Mouse (Mus musculus) liver, embryonic 16.5 days (tissue): ENCODE results near the gene Cntrl. TPM values are rescaled to one million over a fixed set of nuclear protein-coding genes. Genes with fewer than 3 reads are reported as not detected.

Experiments used
- ATAC-seq: fragments of 200-750 bp; cut with Nextera tagmentation; 2 replicates; pipeline ENCODE4 v1.8.0; 2017; ENCODE audit warnings: low read depth, mild to moderate bottlenecking, moderate number of reproducible peaks, moderate library complexity
- H3K27ac ChIP-seq: fragments of 300-500 bp; sonication (generic); 2 replicates; pipeline ENCODE4 v1.5.1; 2014; ENCODE audit warnings: mild to moderate bottlenecking, low read length
- H3K27me3 ChIP-seq: fragments of 300-500 bp; sonication (generic); 2 replicates; pipeline ENCODE4 v1.6.1; 2014; ENCODE audit warnings: low read depth, low read length, mixed read lengths; ENCODE audit not compliant: control insufficient read depth, insufficient read depth
- H3K36me3 ChIP-seq: fragments of 300-500 bp; sonication (generic); 2 replicates; pipeline ENCODE4 v1.6.1; 2014; ENCODE audit warnings: mild to moderate bottlenecking; ENCODE audit not compliant: control insufficient read depth, insufficient read depth
- H3K4me1 ChIP-seq: fragments of 300-500 bp; sonication (generic); 2 replicates; pipeline ENCODE4 v1.6.1; 2014; ENCODE audit warnings: low read depth, low read length, mixed read lengths; ENCODE audit not compliant: control insufficient read depth
- H3K4me2 ChIP-seq: fragments of 300-500 bp; sonication (generic); 2 replicates; pipeline ENCODE4 v1.6.1; 2014; ENCODE audit warnings: low read depth, low read length, mixed read lengths
- H3K4me3 ChIP-seq: fragments of 300-500 bp; sonication (generic); 2 replicates; pipeline ENCODE4 v1.5.1; 2014; ENCODE audit warnings: low read depth, mild to moderate bottlenecking, low read length
- H3K9ac ChIP-seq: fragments of 300-500 bp; sonication (generic); 2 replicates; pipeline ENCODE4 v1.6.1; 2014; ENCODE audit warnings: low read depth, low read length
- H3K9me3 ChIP-seq: fragments of 300-500 bp; sonication (generic); replicated peaks from 2 replicates; pipeline ENCODE4 v1.6.1; 2016; ENCODE audit warnings: low read length; ENCODE audit not compliant: control insufficient read depth
- WGBS: fragments of 180-500 bp; shearing (Covaris S2); extraction: QIAGEN DNeasy Blood & Tissue Kit; methylation state at CpG from one replicate; pipeline ENCODE4 v1.1.7; 2014; ENCODE audit not compliant: insufficient replicate concordance; 5-methylcytosine and 5-hydroxymethylcytosine counted together
- polyA plus RNA-seq: library from polyadenylated mRNA; unstranded; fragments of >200 nt; fragmentation: Nextera tagmentation; extraction: Ambion mirVana; gene quantifications from 2 replicates; pipeline ENCODE4 v1.2.1, GENCODE M21; 2015

The Cntrl gene
- polyA plus RNA-seq, 1 experiment from 2014 or later = 7.9 TPM

DNA sequence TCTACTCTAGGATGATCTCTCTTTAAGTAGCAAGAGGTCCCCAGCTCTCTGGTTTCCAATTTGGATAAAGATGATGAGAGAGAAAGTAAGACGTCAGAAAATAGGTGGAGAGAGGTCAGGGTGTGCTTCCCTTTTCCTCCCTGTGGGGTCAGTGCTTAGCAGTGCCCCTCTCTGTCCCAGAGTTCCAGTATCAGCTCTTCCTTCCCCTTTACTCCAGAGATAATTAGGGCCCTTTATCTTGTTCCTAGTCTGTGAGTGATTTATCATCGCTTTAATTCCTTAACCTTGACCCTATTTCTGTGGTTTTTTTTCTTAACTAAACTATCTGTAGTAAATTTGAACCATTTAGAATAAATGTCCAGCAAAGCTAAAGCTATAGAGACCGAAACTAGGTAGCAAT, 4.4 kb upstream of the Cntrl start:
- no peak for ATAC-seq
- Histone ChIP-seq H3K4me2 (no peak overlapping the region), H3K27me3 (no peaks in the 10 kb centered on the region), H3K4me1 (peaks cover 15% of the 10 kb centered on the region), H3K27ac (no peak overlapping the region), H3K36me3 (no peaks in the 10 kb centered on the region), H3K4me3 (no peak overlapping the region), H3K9ac (no peak overlapping the region), H3K9me3 (no peaks in the 10 kb centered on the region)
- 32% methylated on average over 3 of the region's 3 CpGs for WGBS

DNA sequence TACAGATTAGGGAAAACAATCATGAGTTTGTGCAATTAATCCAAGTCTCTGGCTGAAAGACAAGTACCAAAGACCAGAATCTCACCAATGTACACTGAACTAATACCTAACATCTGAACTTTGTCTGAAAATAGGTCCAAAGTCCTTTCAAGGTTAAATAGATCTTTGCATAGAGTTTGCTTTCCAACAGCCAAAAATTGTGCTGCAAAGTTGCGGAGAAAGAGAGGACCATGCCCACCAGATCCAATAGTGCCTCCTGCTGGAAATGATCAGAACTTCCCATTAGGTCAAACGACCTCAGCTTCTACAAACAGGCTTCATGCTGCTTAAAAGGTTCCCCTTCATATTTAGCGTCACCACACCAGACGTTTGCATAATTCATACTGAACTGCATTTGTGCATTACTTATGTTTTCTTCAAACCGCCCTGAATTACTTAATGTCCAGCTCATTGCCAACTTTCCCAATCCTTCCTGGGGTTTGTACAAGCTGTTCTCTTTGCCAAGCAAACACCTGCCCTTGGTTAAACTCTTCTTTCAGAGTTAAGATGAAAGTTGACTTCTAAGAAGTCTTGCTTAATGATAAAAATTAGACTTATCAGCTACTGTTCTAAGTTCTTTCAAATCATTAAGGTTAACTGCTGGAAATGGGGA, 1.2 kb upstream of the Cntrl start:
- Histone ChIP-seq H3K4me3 (no peak overlapping the region), H3K9ac (no peak overlapping the region), H3K27ac (peak overlapping the region; percentile 31), H3K4me2 (no peak overlapping the region), H3K9me3 (no peaks in the 10 kb centered on the region), H3K27me3 (no peaks in the 10 kb centered on the region), H3K4me1 (peaks cover 18% of the 10 kb centered on the region), H3K36me3 (no peaks in the 10 kb centered on the region)
- no peak for ATAC-seq
- WGBS = 38% methylated on average over 5 of the region's 5 CpGs

DNA sequence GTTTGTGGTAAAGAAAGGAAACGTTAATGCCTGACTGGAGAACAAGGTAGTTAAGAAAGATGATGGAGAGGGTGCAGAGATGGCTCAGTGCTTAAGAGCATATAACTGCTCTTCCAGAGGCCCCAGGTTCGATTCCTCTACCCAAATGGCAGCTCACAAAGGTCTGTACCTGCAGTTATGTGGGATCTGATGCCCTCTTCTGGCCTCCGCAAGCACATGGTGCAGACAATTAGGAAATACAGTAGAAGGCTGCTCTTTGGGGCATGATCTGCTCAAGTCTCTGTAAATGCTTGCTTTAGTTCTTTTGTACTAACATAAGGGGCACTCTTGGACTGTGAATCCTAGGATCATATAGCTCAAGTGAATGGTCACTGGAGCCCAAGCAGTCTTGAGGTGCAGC, 580 bp upstream of the Cntrl start:
- peak overlapping the region; percentile 93 for H3K4me2 ChIP-seq
- WGBS = 15% methylated on average over 3 of the region's 3 CpGs

DNA sequence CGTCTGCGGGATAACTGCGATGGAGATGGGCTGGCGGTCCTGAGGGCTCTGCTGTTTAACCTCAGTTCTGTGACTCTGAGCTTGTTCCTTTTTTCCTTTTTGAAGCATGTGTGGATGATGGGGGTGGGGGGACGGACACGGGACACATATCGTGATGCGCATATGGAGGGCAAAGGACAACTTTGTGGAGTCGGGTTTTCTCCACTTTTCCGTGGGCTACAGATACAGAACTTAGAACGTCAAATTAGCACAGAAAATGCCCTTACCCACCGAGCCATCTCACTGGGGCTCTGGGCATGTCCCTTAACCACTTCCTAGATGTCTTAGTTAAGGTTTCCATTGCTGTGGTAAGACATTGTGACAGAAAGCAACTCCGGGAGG, 622 bp downstream of the Cntrl start:
- no peak for ATAC-seq
- peak overlapping the region; percentile 92 for H3K27ac ChIP-seq
- H3K4me2 ChIP-seq = peak overlapping the region; percentile 93
- WGBS = under 1% methylated on average over 13 of the region's 13 CpGs
- H3K27me3 ChIP-seq = no peaks in the 10 kb centered on the region
- H3K4me1 ChIP-seq = peaks cover 15% of the 10 kb centered on the region
- peak overlapping the region; percentile 92 for H3K4me3 ChIP-seq
- H3K36me3 ChIP-seq = no peaks in the 10 kb centered on the region; the same call in none of the 2 replicates
- no peaks in the 10 kb centered on the region for H3K9me3 ChIP-seq
- H3K9ac ChIP-seq = peak overlapping the region; percentile 88

More for the DNA sequence above, 580 bp upstream of the Cntrl start:
- no peaks in the 10 kb centered on the region; the same call in 1 of the 2 replicates for H3K36me3 ChIP-seq
- H3K27ac ChIP-seq = peak overlapping the region; percentile 92
- H3K4me1 ChIP-seq = peaks cover 15% of the 10 kb centered on the region
- H3K9ac ChIP-seq = peak overlapping the region; percentile 88
- H3K4me3 ChIP-seq = peak overlapping the region; percentile 92
- peak; percentile 20 for ATAC-seq
- no peaks in the 10 kb centered on the region for H3K9me3 ChIP-seq
- no peaks in the 10 kb centered on the region for H3K27me3 ChIP-seq

DNA sequence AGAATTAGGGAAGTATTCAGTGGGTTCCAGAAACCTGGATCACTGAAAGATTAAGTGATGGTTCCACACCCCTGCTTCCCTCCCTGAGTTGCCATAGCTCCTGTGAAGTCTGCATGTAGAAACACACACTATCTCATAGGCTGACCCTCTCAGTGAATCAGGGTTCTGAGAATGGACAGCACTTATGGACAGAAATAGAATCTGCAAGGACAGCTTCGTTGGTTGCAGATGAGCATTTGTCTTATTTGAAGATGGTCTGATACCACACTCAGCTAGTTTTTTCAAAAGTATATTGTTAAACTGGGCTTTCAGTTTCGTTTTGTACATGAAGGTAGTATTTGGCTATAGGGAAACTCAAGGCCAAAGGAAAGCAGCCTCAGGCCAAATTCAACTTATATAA, 1.2 kb downstream of the Cntrl start:
- peak overlapping the region; percentile 92 for H3K4me3 ChIP-seq

DNA sequence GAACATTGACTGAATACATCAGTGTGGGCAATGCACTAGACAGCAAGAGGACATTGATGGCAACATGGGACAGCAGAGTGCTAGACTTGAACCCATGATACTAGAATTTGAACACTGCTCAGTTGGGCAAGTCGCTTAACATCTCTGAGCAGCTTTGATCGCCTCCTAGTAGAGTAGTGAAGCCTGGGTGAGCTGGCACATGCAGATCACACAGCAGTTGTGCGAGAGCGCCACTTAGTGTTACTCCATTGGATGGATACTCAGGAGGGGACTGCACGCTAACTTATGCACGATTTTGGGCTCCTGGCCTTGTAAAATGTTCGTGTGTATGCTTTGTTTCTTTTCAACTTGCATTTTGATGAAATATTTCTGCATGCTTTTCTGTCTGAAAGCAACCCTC, 15.4 kb downstream of the Cntrl start:
- ATAC-seq = no peak
- Histone ChIP-seq H3K4me3 (no peak overlapping the region), H3K27ac (no peak overlapping the region), H3K4me2 (no peak overlapping the region), H3K36me3 (peaks cover 6% of the 10 kb centered on the region), H3K9me3 (no peaks in the 10 kb centered on the region), H3K27me3 (no peaks in the 10 kb centered on the region), H3K4me1 (no peaks in the 10 kb centered on the region), H3K9ac (no peak overlapping the region)
- 70% methylated on average over 7 of the region's 7 CpGs for WGBS

More for the DNA sequence above, 1.2 kb downstream of the Cntrl start:
- no peaks in the 10 kb centered on the region for H3K27me3 ChIP-seq
- WGBS = 42% methylated on average over 2 of the region's 2 CpGs
- ATAC-seq = no peak
- H3K4me1 ChIP-seq = peaks cover 15% of the 10 kb centered on the region
- no peaks in the 10 kb centered on the region; the same call in none of the 2 replicates for H3K36me3 ChIP-seq
- no peak overlapping the region for H3K27ac ChIP-seq
- H3K4me2 ChIP-seq = peak overlapping the region; percentile 93
- no peak overlapping the region for H3K9ac ChIP-seq
- no peaks in the 10 kb centered on the region for H3K9me3 ChIP-seq

DNA sequence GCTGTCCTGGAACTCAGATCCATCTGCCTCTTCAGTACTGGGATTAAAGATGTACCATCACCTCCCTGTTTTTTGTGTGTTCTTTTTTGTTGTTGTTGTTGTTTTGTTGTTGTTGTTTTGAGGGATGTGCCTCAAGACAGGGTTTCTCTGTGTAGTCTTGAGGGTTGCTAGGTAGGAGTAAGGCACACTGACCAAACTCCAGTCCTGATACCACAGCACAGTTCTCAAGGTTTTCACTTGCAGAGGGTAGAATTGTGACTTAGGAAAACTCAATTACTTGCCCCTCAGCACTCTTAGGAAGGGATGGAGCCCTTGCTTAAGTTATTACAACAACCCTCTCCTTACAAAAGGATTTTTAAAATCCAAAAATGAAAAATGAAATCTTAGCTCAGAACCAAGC, 22.2 kb downstream of the Cntrl start:
- no peak overlapping the region for H3K9ac ChIP-seq
- no peaks in the 10 kb centered on the region for H3K27me3 ChIP-seq
- peak overlapping the region; percentile 75 for H3K4me2 ChIP-seq
- no peaks in the 10 kb centered on the region for H3K9me3 ChIP-seq
- H3K36me3 ChIP-seq = peaks cover 2% of the 10 kb centered on the region
- no peak overlapping the region; the same call in 1 of the 2 replicates for H3K4me3 ChIP-seq
- H3K4me1 ChIP-seq = peaks cover 6% of the 10 kb centered on the region
- no peak overlapping the region for H3K27ac ChIP-seq
- ATAC-seq = no peak

DNA sequence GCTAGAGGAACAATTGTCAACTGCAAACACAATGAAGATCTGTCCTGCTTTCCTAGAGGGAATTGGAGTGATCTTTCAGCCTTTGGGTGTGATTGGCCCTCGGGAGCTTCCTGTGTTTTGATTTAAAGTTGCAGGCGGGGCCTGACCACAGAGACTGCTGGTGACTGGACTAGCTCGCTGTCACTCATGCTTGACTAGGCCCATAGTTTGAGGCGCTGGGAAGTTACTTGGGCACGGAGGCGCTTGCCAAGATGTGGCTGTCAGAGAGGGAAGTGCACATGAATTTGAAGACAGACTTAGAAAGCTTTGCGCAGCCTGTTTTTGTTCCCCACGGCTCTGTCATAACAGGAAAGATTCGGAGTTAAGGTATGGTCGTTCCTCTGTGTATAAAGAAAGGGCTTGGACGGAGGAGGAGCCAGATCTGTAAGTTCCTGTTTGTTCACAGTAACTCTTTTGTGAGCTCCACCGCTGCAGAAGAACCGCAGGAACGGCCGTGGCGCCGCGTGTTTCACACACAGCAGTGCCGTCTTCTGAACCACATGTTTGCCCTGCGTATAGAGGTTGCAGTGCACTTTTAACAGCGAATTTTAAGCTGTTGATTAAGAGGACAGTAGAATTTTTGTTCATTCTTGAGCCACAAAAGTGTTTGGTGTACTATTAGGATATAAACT, 22.8 kb downstream of the Cntrl start:
- peak overlapping the region; percentile 63 for H3K4me3 ChIP-seq
- H3K4me1 ChIP-seq = peaks cover 6% of the 10 kb centered on the region
- no peaks in the 10 kb centered on the region for H3K9me3 ChIP-seq
- H3K9ac ChIP-seq = peak overlapping the region; percentile 63
- peak overlapping the region; percentile 75 for H3K4me2 ChIP-seq
- H3K36me3 ChIP-seq = peaks cover 2% of the 10 kb centered on the region
- H3K27me3 ChIP-seq = no peaks in the 10 kb centered on the region
- under 1% methylated on average over 21 of the region's 21 CpGs for WGBS
- ATAC-seq = peak; percentile 99
- peak overlapping the region; percentile 69 for H3K27ac ChIP-seq

DNA sequence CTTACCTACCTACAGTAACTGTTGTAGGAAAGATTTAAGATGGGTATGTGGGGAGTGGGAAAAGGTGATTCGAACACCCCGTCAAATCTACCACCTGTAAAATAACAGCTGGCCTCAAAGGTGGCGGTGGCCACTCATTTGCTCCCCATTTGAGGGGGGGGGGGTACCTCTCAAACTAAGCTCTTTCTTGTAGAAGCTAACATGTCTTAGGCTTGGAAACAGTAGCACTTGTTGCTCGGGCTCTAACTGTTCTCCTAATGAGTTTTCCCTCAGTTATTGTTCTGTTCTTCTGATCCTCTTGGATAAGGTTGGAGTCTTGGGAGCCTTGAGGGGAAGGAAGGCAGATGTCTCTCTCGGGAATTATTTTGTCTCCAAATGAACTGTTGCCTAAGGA, 23.4 kb downstream of the Cntrl start:
- 6% methylated on average over 5 of the region's 5 CpGs for WGBS
- peak overlapping the region; percentile 63 for H3K9ac ChIP-seq
- peaks cover 6% of the 10 kb centered on the region for H3K4me1 ChIP-seq
- H3K27ac ChIP-seq = peak overlapping the region; percentile 69
- H3K4me3 ChIP-seq = peak overlapping the region; percentile 63
- peak overlapping the region; percentile 75 for H3K4me2 ChIP-seq
- H3K9me3 ChIP-seq = no peaks in the 10 kb centered on the region
- no peak for ATAC-seq
- H3K27me3 ChIP-seq = no peaks in the 10 kb centered on the region
- H3K36me3 ChIP-seq = peaks cover 6% of the 10 kb centered on the region
